Mouse (Mus musculus) Muller cell, postnatal 12 days (primary cell): ENCODE measurements around the gene Galk2.

Experiments used
- DNase-seq: peaks from one replicate; pipeline ENCODE4 v3.0.0-alpha.2; 2015; ENCODE audit errors: inconsistent ontology term

Galk2 gene

GRCm38 (mm10) chr2:125943301-125943700, 84.4 kb downstream of the Galk2 start:
- no peak for DNase-seq

GRCm38 (mm10) chr2:125948195-125948594, 89.3 kb downstream of the Galk2 start:
- peak; percentile 26 for DNase-seq

GRCm38 (mm10) chr2:125968811-125969210, 109.9 kb downstream of the Galk2 start:
- no peak for DNase-seq

GRCm38 (mm10) chr2:125973207-125973606, 114.3 kb downstream of the Galk2 start:
- no peak for DNase-seq

- no peak for DNase-seq
These were observed 116.3 kb downstream of the Galk2 start for GRCm38 (mm10) chr2:125975206-125975605.

GRCm38 (mm10) chr2:125975808-125976345, 117.0 kb downstream of the Galk2 start:
- peak; percentile 22 for DNase-seq

- no peak for DNase-seq
These were observed 143.4 kb downstream of the Galk2 start for GRCm38 (mm10) chr2:126002291-126002690.

GRCm38 (mm10) chr2:126006088-126006487, 147.2 kb downstream of the Galk2 start:
- no peak for DNase-seq

GRCm38 (mm10) chr2:126006742-126007141, 147.8 kb downstream of the Galk2 start:
- no peak for DNase-seq

GRCm38 (mm10) chr2:126014989-126015710, 156.2 kb downstream of the Galk2 start:
- no peak for DNase-seq

GRCm38 (mm10) chr2:126015763-126016473, 157.0 kb downstream of the Galk2 start:
- DNase-seq, result no peak

- DNase-seq, result peak; percentile 56
These were observed 172.4 kb downstream of the Galk2 start for GRCm38 (mm10) chr2:126031186-126031900.

GRCm38 (mm10) chr2:126033114-126033972, 174.4 kb downstream of the Galk2 start:
- no peak for DNase-seq
